Mouse (Mus musculus): ENCODE measurements around the gene Dstyk. TPM values are rescaled to one million over a fixed set of nuclear protein-coding genes. Genes with fewer than 3 reads are reported as not detected.

Gene Dstyk
- polyA plus RNA-seq, 1 experiment from 2014 or later = 9.5 TPM

GRCm38 (mm10) chr1:132506656-132507055 lies 89.3 kb downstream of the Dstyk start:
- Histone ChIP-seq H3K4me3 (ENCODE audit: low read depth, low read length) (no peak overlapping the region), H3K9me3 (ENCODE audit: control insufficient read depth, low read length) (no peaks in the 10 kb centered on the region), H3K4me1 (ENCODE audit: control insufficient read depth, insufficient read depth, low read length) (0 out of 2 replicates have a peak, but pooled peaks cover 3% of the 10 kb centered on the region), H3K27ac (ENCODE audit: low read depth, low read length) (no peak overlapping the region), H3K9ac (replicated peaks; ENCODE audit: low read depth, low read length) (no peak overlapping the region), H3K4me2 (ENCODE audit: low read depth, low read length) (no peak overlapping the region), H3K27me3 (ENCODE audit: control insufficient read depth, insufficient read depth, low read length) (no peaks in the 10 kb centered on the region), H3K36me3 (ENCODE audit: control insufficient read depth, insufficient read depth, low read length) (peaks cover 19% of the 10 kb centered on the region)
- ATAC-seq (ENCODE audit: low read depth) = no peak
- 93% methylated on average over 7 of the region's 7 CpGs for WGBS

DNA sequence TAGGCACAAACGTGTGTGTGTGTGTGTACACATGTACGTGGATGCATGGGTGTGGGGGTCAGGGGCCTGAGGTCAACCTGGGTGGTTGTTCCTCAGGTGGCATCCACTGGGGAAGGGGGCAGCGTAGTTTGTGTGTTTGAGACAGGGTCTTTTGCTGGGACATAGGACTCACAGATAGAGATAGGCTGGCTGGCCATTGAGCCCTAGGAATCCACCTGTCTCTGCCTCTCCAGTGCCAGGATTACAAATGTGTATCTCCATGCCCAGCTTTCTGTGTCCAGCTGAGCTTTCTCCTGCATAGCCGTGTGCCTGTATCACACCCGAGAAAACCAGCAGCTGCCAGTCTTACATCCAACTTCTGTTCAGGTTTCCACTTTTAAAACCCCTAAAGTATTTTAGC lies 92.4 kb downstream of the Dstyk start:
- Histone ChIP-seq H3K27me3 (ENCODE audit: control insufficient read depth, insufficient read depth, low read length) (no peaks in the 10 kb centered on the region), H3K9me3 (ENCODE audit: control insufficient read depth, low read length) (no peaks in the 10 kb centered on the region), H3K36me3 (ENCODE audit: control insufficient read depth, insufficient read depth, low read length) (peaks cover 17% of the 10 kb centered on the region), H3K27ac (ENCODE audit: low read depth, low read length) (no peak overlapping the region), H3K9ac (replicated peaks; ENCODE audit: low read depth, low read length) (no peak overlapping the region), H3K4me1 (ENCODE audit: control insufficient read depth, insufficient read depth, low read length) (0 out of 2 replicates have a peak, but pooled peaks cover 3% of the 10 kb centered on the region), H3K4me2 (ENCODE audit: low read depth, low read length) (no peak overlapping the region), H3K4me3 (ENCODE audit: low read depth, low read length) (no peak overlapping the region)
- WGBS = 83% methylated on average over 5 of the region's 5 CpGs
- no peak for ATAC-seq (ENCODE audit: low read depth)

GRCm38 (mm10) chr1:132511521-132511920 lies 94.2 kb downstream of the Dstyk start:
- 47% methylated on average over 8 of the region's 8 CpGs for WGBS
- H3K9me3 ChIP-seq (ENCODE audit: control insufficient read depth, low read length) = no peaks in the 10 kb centered on the region
- H3K27ac ChIP-seq (ENCODE audit: low read depth, low read length) = no peak overlapping the region
- ATAC-seq (ENCODE audit: low read depth) = peak; percentile 24; the same call in 1 of the 2 replicates
- no peak overlapping the region for H3K4me3 ChIP-seq (ENCODE audit: low read depth, low read length)
- 0 out of 2 replicates have a peak, but pooled peaks cover 3% of the 10 kb centered on the region for H3K4me1 ChIP-seq (ENCODE audit: control insufficient read depth, insufficient read depth, low read length)
- H3K36me3 ChIP-seq (ENCODE audit: control insufficient read depth, insufficient read depth, low read length) = peaks cover 17% of the 10 kb centered on the region
- H3K4me2 ChIP-seq (ENCODE audit: low read depth, low read length) = no peak overlapping the region
- no peak overlapping the region for H3K9ac ChIP-seq (replicated peaks; ENCODE audit: low read depth, low read length)
- no peaks in the 10 kb centered on the region for H3K27me3 ChIP-seq (ENCODE audit: control insufficient read depth, insufficient read depth, low read length)

- Histone ChIP-seq H3K27ac (ENCODE audit: low read depth, low read length) (no peak overlapping the region), H3K4me3 (ENCODE audit: low read depth, low read length) (no peak overlapping the region), H3K4me2 (ENCODE audit: low read depth, low read length) (no peak overlapping the region), H3K4me1 (ENCODE audit: control insufficient read depth, insufficient read depth, low read length) (0 out of 2 replicates have a peak, but pooled peaks cover 3% of the 10 kb centered on the region), H3K36me3 (ENCODE audit: control insufficient read depth, insufficient read depth, low read length) (peaks cover 20% of the 10 kb centered on the region), H3K27me3 (ENCODE audit: control insufficient read depth, insufficient read depth, low read length) (no peaks in the 10 kb centered on the region), H3K9ac (replicated peaks; ENCODE audit: low read depth, low read length) (no peak overlapping the region), H3K9me3 (ENCODE audit: control insufficient read depth, low read length) (no peaks in the 10 kb centered on the region)
- ATAC-seq (ENCODE audit: low read depth) = no peak
- WGBS = 80% methylated on average over 8 of the region's 8 CpGs
Measured at GRCm38 (mm10) chr1:132512106-132512505, 94.8 kb downstream of the Dstyk start.

DNA sequence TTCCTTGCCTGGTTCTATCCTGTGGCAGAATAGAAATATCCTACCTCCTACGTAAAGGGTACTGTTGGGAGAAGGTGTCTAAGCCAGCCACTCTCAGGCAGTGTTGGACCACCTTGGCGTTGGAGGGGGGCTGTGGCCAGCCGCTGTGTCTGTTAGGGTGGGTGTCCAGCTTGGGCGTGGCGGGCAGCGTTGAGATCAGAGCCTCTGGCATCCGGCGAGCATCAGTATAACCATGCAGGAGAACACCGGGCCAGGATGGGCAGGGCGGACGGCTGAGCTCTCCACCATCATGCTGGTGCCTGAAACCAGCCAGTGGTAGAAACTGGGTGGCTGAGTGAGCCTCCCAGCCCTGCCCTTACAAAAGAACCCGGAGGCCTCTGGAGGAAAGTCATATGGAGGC lies 98.0 kb downstream of the Dstyk start:
- H3K4me3 ChIP-seq (ENCODE audit: low read depth, low read length) = no peak overlapping the region
- H3K27me3 ChIP-seq (ENCODE audit: control insufficient read depth, insufficient read depth, low read length) = no peaks in the 10 kb centered on the region
- H3K27ac ChIP-seq (ENCODE audit: low read depth, low read length) = no peak overlapping the region
- ATAC-seq (ENCODE audit: low read depth) = no peak
- WGBS = 91% methylated on average over 12 of the region's 12 CpGs
- H3K4me2 ChIP-seq (ENCODE audit: low read depth, low read length) = no peak overlapping the region
- H3K4me1 ChIP-seq (ENCODE audit: control insufficient read depth, insufficient read depth, low read length) = 0 out of 2 replicates have a peak, but pooled peaks cover 3% of the 10 kb centered on the region
- no peaks in the 10 kb centered on the region for H3K9me3 ChIP-seq (ENCODE audit: control insufficient read depth, low read length)
- no peak overlapping the region for H3K9ac ChIP-seq (replicated peaks; ENCODE audit: low read depth, low read length)
- peaks cover 28% of the 10 kb centered on the region for H3K36me3 ChIP-seq (ENCODE audit: control insufficient read depth, insufficient read depth, low read length)

Other genes with a start within 250 kb of the Dstyk start
- gene Lemd1, start 226.1 kb upstream of the Dstyk start, polyA plus RNA-seq (2014; fragmentation: Nextera tagmentation; extraction: Ambion mirVana) = 21.0 and 25.3 TPM in 2 replicates
- gene AC124108.1, start 226.1 kb upstream of the Dstyk start, polyA plus RNA-seq (2014; fragmentation: Nextera tagmentation; extraction: Ambion mirVana) = 3.6 and 3.8 TPM in 2 replicates
- gene Gm10188, start 187.8 kb upstream of the Dstyk start, polyA plus RNA-seq (2014; fragmentation: Nextera tagmentation; extraction: Ambion mirVana) = 0.74 and 0.76 TPM in 2 replicates
- 6.6 and 8.4 TPM in 2 replicates for gene Klhdc8a, start 118.9 kb upstream of the Dstyk start, polyA plus RNA-seq (2014; fragmentation: Nextera tagmentation; extraction: Ambion mirVana)
- 7.8 and 8.4 TPM in 2 replicates for gene Nuak2, start 101.4 kb upstream of the Dstyk start, polyA plus RNA-seq (2014; fragmentation: Nextera tagmentation; extraction: Ambion mirVana)
- 20.7 and 29.9 TPM in 2 replicates for gene Tmcc2, start 26.3 kb upstream of the Dstyk start, polyA plus RNA-seq (2014; fragmentation: Nextera tagmentation; extraction: Ambion mirVana)
- 41.9 and 52.7 TPM in 2 replicates for gene Rbbp5, start 59.8 kb downstream of the Dstyk start, polyA plus RNA-seq (2014; fragmentation: Nextera tagmentation; extraction: Ambion mirVana)
- gene Tmem81, start 88.7 kb downstream of the Dstyk start, polyA plus RNA-seq (2014; fragmentation: Nextera tagmentation; extraction: Ambion mirVana) = 0.60 and 1.3 TPM in 2 replicates
- 18.5 and 43.6 TPM in 2 replicates for gene Cntn2, start 125.7 kb downstream of the Dstyk start, polyA plus RNA-seq (2014; fragmentation: Nextera tagmentation; extraction: Ambion mirVana)

Data from neural tube, embryonic 14.5 days (tissue).